Mouse (Mus musculus) v-Abl transformed pro-B cells (cell line): ENCODE measurements around the gene Tnks2.

ENCODE experiments used
- in situ Hi-C, 2 experiments: fragments of 400-800 bp; cut with MboI; formaldehyde crosslinking; loops; one replicate each; pipeline ENCODE4 v1.15.1; 2025; ENCODE audit not compliant: unreplicated experiment in 2 of 2

The Tnks2 gene

GRCm38 (mm10) chr19:36833788-36834531 is at the start of gene Tnks2:
Tnks2 (plus strand) TSS chr19:36834232.
- in situ Hi-C loops = loop anchor here in 1 of 2 experiments (25.0 kb wide), 3 partner anchors 703 to 1872 kb away; partner anchors contain the start of gene Myof

GRCm38 (mm10) chr19:36789873-36790733 is 43.9 kb upstream of the Tnks2 start:
- in situ Hi-C loops = loop anchor here in 1 of 2 experiments (25.0 kb wide), 1 partner anchor 1122 kb away; no protein-coding TSS in a partner anchor

- in situ Hi-C loops = loop anchor here in 1 of 2 experiments (25.0 kb wide), 1 partner anchor 1120 kb away; no protein-coding TSS in a partner anchor
Measured at GRCm38 (mm10) chr19:36792589-36792988, 41.4 kb upstream of the Tnks2 start.

DNA sequence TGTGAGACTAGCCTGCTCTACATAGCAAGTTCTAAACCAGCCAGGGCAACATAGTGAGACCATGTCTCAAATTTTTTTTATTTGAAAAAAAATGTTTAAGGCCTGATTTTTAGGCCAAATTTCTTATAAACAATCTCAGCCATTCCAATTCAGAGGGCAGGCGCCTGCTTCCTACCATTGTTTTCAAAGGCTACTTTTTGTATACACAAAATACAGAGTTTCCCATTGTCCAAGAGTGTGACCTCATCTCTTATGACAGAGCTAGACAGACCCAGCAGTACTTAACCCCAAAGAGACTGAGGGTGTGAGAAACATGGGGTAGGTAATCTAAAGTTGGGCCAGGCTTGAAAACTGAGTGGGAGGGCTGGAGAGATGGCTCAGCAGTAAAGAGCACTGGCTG is 40.6 kb upstream of the Tnks2 start:
- in situ Hi-C loops = loop anchor here in 1 of 2 experiments (25.0 kb wide), 1 partner anchor 1119 kb away; no protein-coding TSS in a partner anchor

GRCm38 (mm10) chr19:36794008-36794407 is 40.0 kb upstream of the Tnks2 start:
- in situ Hi-C loops = loop anchor here in 1 of 2 experiments (25.0 kb wide), 1 partner anchor 1118 kb away; no protein-coding TSS in a partner anchor

DNA sequence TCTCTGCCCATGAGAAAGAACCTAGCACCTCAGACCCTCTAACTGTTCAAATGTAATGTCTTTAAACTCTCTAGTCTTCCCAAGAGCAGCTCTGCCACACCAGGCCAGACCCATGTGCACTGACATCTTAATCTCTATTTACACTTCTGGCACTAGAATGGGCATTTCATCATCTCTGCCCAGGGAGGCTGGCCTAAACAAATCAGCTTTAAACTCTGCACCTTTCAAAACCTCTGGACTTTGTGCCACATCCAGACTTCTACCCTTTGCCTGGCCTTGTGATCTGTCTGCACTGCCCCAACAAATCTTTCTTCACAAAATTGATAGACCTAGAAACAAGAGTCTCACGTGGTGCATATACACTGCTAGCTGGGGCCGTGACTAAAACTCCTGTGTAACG is 38.8 kb upstream of the Tnks2 start:
- in situ Hi-C loops = loop anchor here in 1 of 2 experiments (25.0 kb wide), 1 partner anchor 1117 kb away; no protein-coding TSS in a partner anchor

GRCm38 (mm10) chr19:36796931-36797330 is 37.1 kb upstream of the Tnks2 start:
- in situ Hi-C loops = loop anchor here in 1 of 2 experiments (25.0 kb wide), 1 partner anchor 1115 kb away; no protein-coding TSS in a partner anchor

DNA sequence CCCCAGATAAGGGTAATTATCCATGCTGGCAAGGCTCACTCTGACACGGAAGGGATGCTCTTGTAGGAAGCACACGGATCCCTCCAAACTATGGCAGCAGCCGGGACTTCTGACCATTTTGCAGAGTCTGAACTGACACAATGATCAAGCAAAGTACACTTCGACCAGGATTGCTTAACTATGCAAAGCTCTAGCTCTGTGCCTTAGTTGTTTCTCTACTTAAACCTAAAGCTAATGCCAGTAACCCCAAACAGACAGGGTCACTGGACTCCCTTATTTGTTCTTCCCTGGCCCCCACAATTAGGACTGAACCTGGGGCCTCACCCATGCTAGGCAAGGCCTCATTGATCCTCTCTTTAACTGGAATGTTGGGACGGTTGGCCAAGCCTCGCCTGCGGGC is 33.7 kb upstream of the Tnks2 start:
- in situ Hi-C loops = loop anchor here in 1 of 2 experiments (25.0 kb wide), 1 partner anchor 462 kb away; no protein-coding TSS in a partner anchor

DNA sequence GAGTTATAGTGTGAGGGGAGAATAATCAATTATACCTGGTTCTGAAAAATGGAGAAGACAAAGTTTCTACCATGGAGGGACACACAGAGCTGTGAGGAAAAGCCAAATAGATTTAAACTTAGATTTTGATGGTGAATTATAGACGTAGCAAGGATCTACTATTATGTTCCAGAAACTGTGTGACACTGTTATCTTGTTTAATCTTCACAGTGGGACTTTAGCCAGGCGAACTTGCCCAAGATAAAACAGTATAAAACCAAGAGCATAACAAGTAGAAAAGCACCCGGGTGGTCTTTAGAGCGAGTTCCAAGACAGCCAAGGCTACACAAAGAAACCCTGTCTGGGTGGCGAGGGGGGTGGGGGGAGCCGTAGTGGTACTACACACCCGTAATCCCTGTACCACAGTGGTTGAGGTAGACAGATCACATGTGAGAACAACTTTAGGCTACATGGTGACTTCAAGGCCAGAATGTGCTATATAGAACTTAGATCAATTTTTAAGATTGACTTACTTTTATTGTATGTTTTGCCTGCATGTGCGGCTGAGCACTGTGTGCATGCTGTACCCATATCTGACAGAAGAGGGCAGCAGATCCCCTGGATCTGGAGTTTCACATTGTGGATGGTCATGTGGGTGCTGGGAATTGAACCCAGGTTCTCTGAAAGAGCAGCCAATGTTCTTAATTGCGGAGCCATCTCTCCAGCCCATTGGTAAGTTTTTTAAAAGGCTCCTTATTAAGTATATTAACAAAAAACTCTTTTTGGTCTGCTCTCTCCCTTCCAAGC is 32.0 kb upstream of the Tnks2 start:
- in situ Hi-C loops = loop anchor here in 1 of 2 experiments (25.0 kb wide), 1 partner anchor 460 kb away; no protein-coding TSS in a partner anchor

- in situ Hi-C loops = loop anchor here in 1 of 2 experiments (25.0 kb wide), 1 partner anchor 459 kb away; no protein-coding TSS in a partner anchor
Measured at GRCm38 (mm10) chr19:36803403-36803802, 30.6 kb upstream of the Tnks2 start.

- in situ Hi-C loops = loop anchor here in 1 of 2 experiments (25.0 kb wide), 1 partner anchor 455 kb away; no protein-coding TSS in a partner anchor
Measured at GRCm38 (mm10) chr19:36806842-36807241, 27.2 kb upstream of the Tnks2 start.

DNA sequence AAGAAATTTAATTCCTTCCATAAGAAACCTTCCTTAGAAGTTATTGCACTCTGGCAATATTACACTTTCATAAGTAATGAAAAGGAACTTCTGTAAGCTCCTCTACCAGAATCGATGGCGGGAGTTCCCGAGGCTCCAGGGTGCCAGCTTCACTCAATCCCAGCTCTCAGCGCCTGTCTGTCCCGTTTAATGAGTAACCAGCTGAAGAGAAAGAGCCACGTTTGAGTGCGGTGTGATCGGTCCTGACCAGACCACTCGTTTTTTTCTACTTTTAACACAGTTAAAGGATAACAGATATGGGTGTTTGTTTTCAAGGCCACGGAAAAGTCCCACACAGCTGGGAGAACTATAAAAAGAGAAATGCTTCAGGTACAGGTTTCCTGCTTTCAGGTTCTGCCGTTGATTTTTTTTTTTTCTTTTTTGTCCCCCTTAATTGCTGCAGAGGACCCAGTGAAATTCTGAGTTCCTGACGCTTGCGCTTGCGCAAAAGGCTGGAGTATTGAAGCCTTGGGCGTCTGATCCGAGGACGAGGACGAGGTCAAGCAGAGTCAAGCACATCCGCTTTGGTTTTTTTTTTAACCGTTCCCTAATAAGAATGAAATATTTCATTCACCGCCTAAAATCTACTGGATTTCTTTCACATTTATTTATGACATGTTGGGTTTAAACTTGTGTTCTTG is 25.5 kb upstream of the Tnks2 start:
- in situ Hi-C loops = loop anchor here in 1 of 2 experiments (25.0 kb wide), 1 partner anchor 454 kb away; no protein-coding TSS in a partner anchor

DNA sequence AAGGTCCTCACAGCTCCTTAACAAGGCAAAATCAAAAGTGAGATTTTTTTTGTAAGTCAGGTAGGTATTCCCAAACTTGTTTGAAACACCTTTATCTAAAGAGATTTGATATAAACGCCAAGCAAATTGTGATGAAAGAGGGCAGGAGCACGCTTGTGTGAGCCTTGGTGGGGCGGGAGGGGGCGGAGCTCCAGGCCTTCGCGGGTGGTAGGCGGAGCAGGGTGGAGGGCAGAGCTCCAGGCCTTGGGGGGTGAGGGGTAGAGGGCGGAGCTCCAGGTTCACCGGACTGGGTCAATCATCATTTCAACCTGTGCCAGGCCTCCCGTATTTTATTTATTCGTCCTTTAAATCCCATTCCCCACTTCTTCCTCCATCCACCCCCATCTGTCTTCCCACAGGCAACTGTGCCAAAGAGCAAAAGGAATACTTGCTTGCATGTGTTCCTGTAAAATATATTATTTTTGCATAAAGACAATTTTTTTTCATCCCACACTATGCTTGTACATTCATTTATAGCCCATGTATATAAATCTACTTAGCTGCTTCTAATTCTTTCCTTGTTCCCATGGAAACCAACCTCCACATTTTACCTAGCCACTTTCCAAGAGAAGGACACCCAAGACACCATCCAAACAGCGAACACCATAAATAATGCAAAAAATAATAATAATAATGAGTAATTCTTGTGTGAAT is 24.4 kb upstream of the Tnks2 start:
- in situ Hi-C loops = loop anchor here in 1 of 2 experiments (10.0 to 25.0 kb wide), 2 partner anchors 65 to 453 kb away; no protein-coding TSS in a partner anchor

- in situ Hi-C loops = loop anchor here in 1 of 2 experiments (10.0 to 25.0 kb wide), 2 partner anchors 63 to 450 kb away; no protein-coding TSS in a partner anchor
Measured at GRCm38 (mm10) chr19:36812011-36812410, 22.0 kb upstream of the Tnks2 start.

DNA sequence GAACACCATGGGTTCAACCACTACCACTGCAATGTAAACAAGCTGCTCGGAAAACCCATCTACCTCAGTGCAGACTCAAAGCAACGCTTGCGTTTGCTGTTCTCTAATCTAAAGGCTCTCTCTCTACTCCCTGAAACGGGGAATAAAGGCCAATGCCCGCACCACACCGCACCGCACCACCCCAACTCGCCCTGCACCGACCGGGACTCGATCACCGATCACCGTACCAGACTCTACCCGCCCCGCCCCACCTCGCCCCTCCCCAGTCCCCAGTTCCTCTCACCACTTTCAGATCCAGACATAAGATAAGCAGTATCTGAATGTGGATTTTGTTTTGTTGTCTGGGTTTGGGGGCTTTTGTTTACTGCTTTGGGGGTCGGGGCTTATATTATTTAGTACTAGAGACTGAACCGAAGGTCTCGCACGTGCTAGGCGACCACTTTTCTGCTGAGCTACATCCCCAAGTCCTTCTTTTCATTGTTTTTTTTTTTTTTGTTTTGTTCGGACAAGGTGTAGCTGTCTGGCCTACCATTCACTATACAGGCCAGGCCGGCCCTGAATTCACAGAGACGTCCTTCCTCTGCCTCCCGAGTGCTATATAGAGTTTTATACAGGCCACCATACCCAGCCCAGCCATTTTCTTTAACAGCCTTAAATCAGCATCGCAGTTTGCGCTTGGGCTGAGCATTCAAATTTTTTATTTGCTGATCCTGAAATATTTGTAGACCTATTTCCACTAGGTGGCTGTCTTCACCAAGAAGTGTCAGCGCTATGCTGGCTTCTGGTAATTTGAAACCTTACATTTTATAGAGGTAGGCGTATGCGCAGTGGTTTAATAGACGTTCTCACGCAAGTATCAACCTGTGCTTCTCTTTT is 18.4 kb upstream of the Tnks2 start:
- in situ Hi-C loops = loop anchor here (5.0 to 25.0 kb wide), 6 partner anchors 59 to 452 kb away; partner anchors contain the start of gene Fgfbp3 (in 1 of the 2)

DNA sequence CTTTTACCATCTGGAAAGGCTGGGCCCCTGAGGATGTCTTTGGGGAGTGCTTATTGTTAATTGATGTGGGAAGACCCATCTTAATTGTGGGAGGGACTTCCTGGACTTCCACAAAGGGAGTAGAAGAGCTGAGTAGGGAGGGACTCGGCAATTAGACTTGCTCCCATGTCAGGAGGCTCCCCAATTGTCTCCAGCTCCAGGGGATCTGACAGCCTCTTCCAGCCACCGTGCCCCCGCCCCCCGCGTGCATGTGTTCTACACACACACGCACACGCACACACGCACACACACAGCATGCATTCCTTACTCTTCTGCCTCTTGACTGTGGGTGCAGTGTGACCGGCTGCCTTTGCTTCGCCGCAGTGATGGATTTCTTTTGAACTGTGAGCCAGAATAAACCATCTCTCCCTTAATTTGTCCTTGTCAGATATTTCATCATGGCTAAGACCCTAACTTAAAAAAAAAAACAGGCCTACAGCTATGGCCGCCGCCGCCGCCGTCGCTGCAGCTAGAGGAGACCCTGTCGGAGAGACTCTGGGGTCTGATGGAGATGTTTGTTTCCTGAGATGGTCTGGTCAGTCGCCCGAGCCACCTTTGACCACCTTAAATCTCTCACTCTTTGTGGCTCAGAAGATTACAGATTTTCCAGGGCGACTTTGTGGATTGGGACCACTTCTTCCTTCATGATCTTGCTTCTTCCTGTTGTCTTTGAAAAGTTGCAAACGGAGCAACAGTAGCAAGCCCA is 15.7 kb upstream of the Tnks2 start:
- in situ Hi-C loops = loop anchor here (5.0 to 25.0 kb wide), 6 partner anchors 56 to 449 kb away; partner anchors contain the start of gene Fgfbp3 (in 1 of the 2)
